Mouse (Mus musculus): ENCODE measurements around the gene Dync1i2. TPM values are rescaled to one million over a fixed set of nuclear protein-coding genes. Genes with fewer than 3 reads are reported as not detected.

Gene Dync1i2
- polyA plus RNA-seq, 1 experiment from 2014 or later, result 64.1 TPM

DNA sequence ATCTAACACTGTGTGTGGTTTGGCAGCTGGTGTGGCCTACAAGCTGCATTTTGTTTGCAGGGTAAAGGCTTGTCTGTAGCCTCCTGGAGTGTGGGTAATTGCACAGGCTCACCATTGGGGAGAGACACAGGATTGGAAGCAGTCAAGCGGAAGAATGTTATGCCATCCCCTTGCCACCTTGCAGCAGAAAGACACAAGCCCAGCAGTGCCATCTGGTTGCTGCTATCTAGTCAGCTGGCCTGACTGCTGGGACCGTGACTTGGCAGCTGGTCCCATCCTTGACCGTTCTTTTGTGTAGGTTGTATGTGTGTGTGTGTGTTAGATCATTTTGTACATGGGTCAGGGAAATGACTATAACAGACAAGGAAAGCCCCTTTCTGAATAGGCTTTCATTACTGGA, 33.9 kb downstream of the Dync1i2 start:
- Histone ChIP-seq H3K27ac (ENCODE audit: low read length) (no peak overlapping the region), H3K9ac (ENCODE audit: low read length) (no peak overlapping the region), H3K36me3 (ENCODE audit: control insufficient read depth, insufficient read depth) (peaks cover 13% of the 10 kb centered on the region; the same call in 1 of the 2 replicates), H3K4me1 (ENCODE audit: control insufficient read depth, insufficient read depth, low read length) (no peaks in the 10 kb centered on the region), H3K9me3 (replicated peaks; ENCODE audit: control insufficient read depth, low read length) (no peaks in the 10 kb centered on the region), H3K4me3 (ENCODE audit: low read length) (no peak overlapping the region), H3K27me3 (ENCODE audit: control insufficient read depth, insufficient read depth, low read length) (no peaks in the 10 kb centered on the region), H3K4me2 (ENCODE audit: low read depth, low read length) (no peak overlapping the region)
- WGBS, result 86% methylated on average over 3 of the region's 3 CpGs
- ATAC-seq (replicated peaks; ENCODE audit: extremely low read depth, insufficient read depth, low FRiP score), result no peak; the same call in 1 of the 2 replicates

DNA sequence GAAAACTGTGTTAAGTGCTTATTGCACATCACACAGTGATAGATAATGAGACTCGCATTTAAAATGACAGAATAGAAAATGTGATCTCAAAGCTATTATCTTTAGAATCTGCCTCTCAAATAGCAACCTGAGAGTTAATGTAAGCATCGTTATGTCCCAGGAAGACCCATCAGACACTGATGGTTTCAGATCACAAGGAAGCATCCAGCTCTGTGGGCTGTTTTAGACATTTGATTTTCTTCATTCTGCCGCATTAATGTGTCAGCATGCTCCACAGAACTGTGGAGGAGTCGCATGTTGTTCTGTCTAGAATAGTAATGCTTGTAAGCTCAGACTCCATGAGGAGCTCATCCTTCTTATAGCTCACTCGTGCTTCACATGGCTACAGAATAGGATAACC, 34.6 kb downstream of the Dync1i2 start:
- Histone ChIP-seq H3K9ac (ENCODE audit: low read length) (no peak overlapping the region), H3K36me3 (ENCODE audit: control insufficient read depth, insufficient read depth) (peaks cover 20% of the 10 kb centered on the region), H3K9me3 (replicated peaks; ENCODE audit: control insufficient read depth, low read length) (no peaks in the 10 kb centered on the region), H3K27me3 (ENCODE audit: control insufficient read depth, insufficient read depth, low read length) (no peaks in the 10 kb centered on the region), H3K4me2 (ENCODE audit: low read depth, low read length) (no peak overlapping the region), H3K4me1 (ENCODE audit: control insufficient read depth, insufficient read depth, low read length) (no peaks in the 10 kb centered on the region), H3K27ac (ENCODE audit: low read length) (no peak overlapping the region), H3K4me3 (ENCODE audit: low read length) (no peak overlapping the region)
- no peak for ATAC-seq (replicated peaks; ENCODE audit: extremely low read depth, insufficient read depth, low FRiP score)
- WGBS, result 83% methylated on average over 5 of the region's 5 CpGs

DNA sequence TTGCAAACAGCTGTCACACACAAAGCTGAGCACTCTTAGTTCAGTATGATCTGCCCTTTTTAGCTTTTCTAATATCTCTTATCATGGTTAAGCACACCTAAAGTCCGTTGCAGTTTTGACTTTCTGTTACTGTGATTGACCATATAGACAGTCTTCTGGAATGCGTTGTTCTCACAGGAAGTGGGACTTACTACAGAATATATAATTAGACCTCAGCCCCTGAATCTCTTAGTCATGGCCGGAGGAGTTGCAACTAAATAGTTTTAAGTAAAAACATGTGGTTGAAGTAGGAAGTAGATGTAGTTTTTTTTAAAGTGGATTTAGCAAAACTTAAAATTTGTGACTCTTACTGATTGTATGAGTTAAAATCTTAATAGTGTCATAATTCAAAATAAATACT, 36.6 kb downstream of the Dync1i2 start:
- Histone ChIP-seq H3K27me3 (ENCODE audit: control insufficient read depth, insufficient read depth, low read length) (no peaks in the 10 kb centered on the region), H3K9me3 (replicated peaks; ENCODE audit: control insufficient read depth, low read length) (no peaks in the 10 kb centered on the region), H3K4me3 (ENCODE audit: low read length) (no peak overlapping the region), H3K9ac (ENCODE audit: low read length) (no peak overlapping the region), H3K27ac (ENCODE audit: low read length) (no peak overlapping the region), H3K4me2 (ENCODE audit: low read depth, low read length) (no peak overlapping the region), H3K36me3 (ENCODE audit: control insufficient read depth, insufficient read depth) (peaks cover 31% of the 10 kb centered on the region), H3K4me1 (ENCODE audit: control insufficient read depth, insufficient read depth, low read length) (no peaks in the 10 kb centered on the region)
- no peak for ATAC-seq (replicated peaks; ENCODE audit: extremely low read depth, insufficient read depth, low FRiP score)
- WGBS, result 57% methylated on average over 3 of the region's 3 CpGs

DNA sequence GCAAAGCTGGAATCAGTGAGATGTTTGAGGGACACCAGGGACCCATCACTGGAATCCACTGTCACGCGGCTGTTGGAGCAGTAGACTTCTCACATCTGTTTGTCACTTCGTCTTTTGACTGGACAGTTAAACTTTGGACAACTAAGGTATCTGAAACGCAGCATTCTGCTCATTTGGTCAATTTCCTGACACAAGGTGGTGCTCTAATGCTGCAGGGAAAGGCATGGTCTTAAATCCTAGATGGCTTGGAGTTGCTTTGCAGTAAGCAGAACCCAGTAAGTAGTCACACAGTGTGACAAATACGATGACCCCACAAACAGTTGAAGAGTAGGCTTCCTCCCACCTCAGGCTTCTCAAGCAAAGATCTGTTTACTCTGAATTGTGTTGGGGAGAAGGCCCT, 39.3 kb downstream of the Dync1i2 start:
- Histone ChIP-seq H3K4me1 (ENCODE audit: control insufficient read depth, insufficient read depth, low read length) (no peaks in the 10 kb centered on the region), H3K27ac (ENCODE audit: low read length) (no peak overlapping the region), H3K27me3 (ENCODE audit: control insufficient read depth, insufficient read depth, low read length) (no peaks in the 10 kb centered on the region), H3K4me2 (ENCODE audit: low read depth, low read length) (no peak overlapping the region), H3K36me3 (ENCODE audit: control insufficient read depth, insufficient read depth) (peaks cover 33% of the 10 kb centered on the region), H3K4me3 (ENCODE audit: low read length) (no peak overlapping the region), H3K9me3 (replicated peaks; ENCODE audit: control insufficient read depth, low read length) (no peaks in the 10 kb centered on the region), H3K9ac (ENCODE audit: low read length) (no peak overlapping the region)
- WGBS, result 80% methylated on average over 5 of the region's 5 CpGs
- ATAC-seq (replicated peaks; ENCODE audit: extremely low read depth, insufficient read depth, low FRiP score), result no peak

DNA sequence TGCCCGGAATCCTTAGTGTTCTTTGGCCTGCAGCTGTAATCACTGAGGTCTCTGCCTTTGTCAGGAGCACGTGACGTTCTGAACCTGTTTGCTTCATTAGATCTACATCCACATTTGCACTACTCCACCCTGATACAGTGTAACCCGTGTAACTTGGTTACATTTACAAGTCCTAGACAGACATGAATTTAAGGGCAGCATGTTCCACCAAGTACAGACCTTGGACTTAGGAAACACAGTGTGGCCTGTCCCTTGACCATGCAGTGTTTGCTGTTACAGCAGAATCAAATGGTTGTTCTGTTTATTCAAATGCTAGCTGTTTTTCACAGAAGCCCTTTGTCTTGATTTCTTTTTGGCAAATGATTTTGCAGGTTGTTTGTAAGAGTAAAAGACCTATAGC, 43.3 kb downstream of the Dync1i2 start:
- H3K9me3 ChIP-seq (replicated peaks; ENCODE audit: control insufficient read depth, low read length), result no peaks in the 10 kb centered on the region
- no peak overlapping the region for H3K4me3 ChIP-seq (ENCODE audit: low read length)
- WGBS, result 55% methylated on average over 4 of the region's 4 CpGs
- no peak overlapping the region for H3K9ac ChIP-seq (ENCODE audit: low read length)
- H3K27ac ChIP-seq (ENCODE audit: low read length), result no peak overlapping the region
- H3K4me2 ChIP-seq (ENCODE audit: low read depth, low read length), result no peak overlapping the region
- no peaks in the 10 kb centered on the region for H3K27me3 ChIP-seq (ENCODE audit: control insufficient read depth, insufficient read depth, low read length)
- no peaks in the 10 kb centered on the region for H3K4me1 ChIP-seq (ENCODE audit: control insufficient read depth, insufficient read depth, low read length)
- no peak for ATAC-seq (replicated peaks; ENCODE audit: extremely low read depth, insufficient read depth, low FRiP score)
- peaks cover 48% of the 10 kb centered on the region for H3K36me3 ChIP-seq (ENCODE audit: control insufficient read depth, insufficient read depth)

- Histone ChIP-seq H3K9me3 (replicated peaks; ENCODE audit: control insufficient read depth, low read length) (no peaks in the 10 kb centered on the region), H3K27ac (ENCODE audit: low read length) (no peak overlapping the region), H3K9ac (ENCODE audit: low read length) (no peak overlapping the region), H3K36me3 (ENCODE audit: control insufficient read depth, insufficient read depth) (peaks cover 49% of the 10 kb centered on the region), H3K27me3 (ENCODE audit: control insufficient read depth, insufficient read depth, low read length) (no peaks in the 10 kb centered on the region), H3K4me3 (ENCODE audit: low read length) (no peak overlapping the region), H3K4me2 (ENCODE audit: low read depth, low read length) (no peak overlapping the region), H3K4me1 (ENCODE audit: control insufficient read depth, insufficient read depth, low read length) (no peaks in the 10 kb centered on the region)
- no peak for ATAC-seq (replicated peaks; ENCODE audit: extremely low read depth, insufficient read depth, low FRiP score)
- 88% methylated on average over 7 of the region's 7 CpGs for WGBS
Observed at GRCm38 (mm10) chr2:71256581-71256980, 45.1 kb downstream of the Dync1i2 start.

- peaks cover 33% of the 10 kb centered on the region for H3K36me3 ChIP-seq (ENCODE audit: control insufficient read depth, insufficient read depth)
- no peak overlapping the region for H3K4me3 ChIP-seq (ENCODE audit: low read length)
- no peaks in the 10 kb centered on the region for H3K27me3 ChIP-seq (ENCODE audit: control insufficient read depth, insufficient read depth, low read length)
- H3K9ac ChIP-seq (ENCODE audit: low read length), result no peak overlapping the region
- no peaks in the 10 kb centered on the region for H3K9me3 ChIP-seq (replicated peaks; ENCODE audit: control insufficient read depth, low read length)
- no peak; the same call in 1 of the 2 replicates for ATAC-seq (replicated peaks; ENCODE audit: extremely low read depth, insufficient read depth, low FRiP score)
- no peak overlapping the region; the same call in 1 of the 2 replicates for H3K27ac ChIP-seq (ENCODE audit: low read length)
- WGBS, result 83% methylated on average over 20 of the region's 20 CpGs
- no peak overlapping the region for H3K4me2 ChIP-seq (ENCODE audit: low read depth, low read length)
- no peaks in the 10 kb centered on the region for H3K4me1 ChIP-seq (ENCODE audit: control insufficient read depth, insufficient read depth, low read length)
Observed at GRCm38 (mm10) chr2:71264585-71264984, 53.1 kb downstream of the Dync1i2 start.

GRCm38 (mm10) chr2:71268691-71269090, 57.2 kb downstream of the Dync1i2 start:
- H3K9me3 ChIP-seq (replicated peaks; ENCODE audit: control insufficient read depth, low read length), result no peaks in the 10 kb centered on the region
- H3K36me3 ChIP-seq (ENCODE audit: control insufficient read depth, insufficient read depth), result peaks cover 14% of the 10 kb centered on the region
- no peaks in the 10 kb centered on the region for H3K4me1 ChIP-seq (ENCODE audit: control insufficient read depth, insufficient read depth, low read length)
- H3K4me3 ChIP-seq (ENCODE audit: low read length), result no peak overlapping the region
- H3K27ac ChIP-seq (ENCODE audit: low read length), result no peak overlapping the region
- no peak overlapping the region for H3K4me2 ChIP-seq (ENCODE audit: low read depth, low read length)
- WGBS, result 93% methylated on average over 8 of the region's 8 CpGs
- H3K9ac ChIP-seq (ENCODE audit: low read length), result no peak overlapping the region
- no peak for ATAC-seq (replicated peaks; ENCODE audit: extremely low read depth, insufficient read depth, low FRiP score)
- no peaks in the 10 kb centered on the region for H3K27me3 ChIP-seq (ENCODE audit: control insufficient read depth, insufficient read depth, low read length)

DNA sequence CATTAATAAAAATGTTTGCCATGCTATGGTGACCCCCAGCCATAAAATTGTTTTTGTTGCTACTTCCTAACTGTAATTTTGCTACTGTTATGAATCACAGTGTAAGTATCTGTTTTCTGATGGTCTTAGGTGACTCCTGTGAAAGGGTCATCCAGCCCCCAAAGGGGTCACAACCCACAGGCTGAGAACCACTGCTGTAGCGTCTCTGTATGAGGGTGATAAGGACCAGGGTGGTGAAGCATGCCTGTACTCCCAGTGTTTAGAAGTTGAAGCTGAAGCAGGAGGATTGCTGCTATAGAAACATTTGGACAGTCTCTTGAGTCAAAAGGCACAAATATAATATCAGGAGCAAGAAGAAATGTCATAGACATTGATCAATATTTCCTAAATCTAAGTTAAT, 57.8 kb downstream of the Dync1i2 start:
- H3K9me3 ChIP-seq (replicated peaks; ENCODE audit: control insufficient read depth, low read length), result no peaks in the 10 kb centered on the region
- WGBS, result 37% methylated on average over 1 of the region's 1 CpGs
- no peak for ATAC-seq (replicated peaks; ENCODE audit: extremely low read depth, insufficient read depth, low FRiP score)
- H3K4me3 ChIP-seq (ENCODE audit: low read length), result no peak overlapping the region
- H3K9ac ChIP-seq (ENCODE audit: low read length), result no peak overlapping the region
- H3K27ac ChIP-seq (ENCODE audit: low read length), result no peak overlapping the region
- peaks cover 4% of the 10 kb centered on the region; the same call in 1 of the 2 replicates for H3K4me1 ChIP-seq (ENCODE audit: control insufficient read depth, insufficient read depth, low read length)
- no peaks in the 10 kb centered on the region for H3K27me3 ChIP-seq (ENCODE audit: control insufficient read depth, insufficient read depth, low read length)
- peaks cover 14% of the 10 kb centered on the region for H3K36me3 ChIP-seq (ENCODE audit: control insufficient read depth, insufficient read depth)
- H3K4me2 ChIP-seq (ENCODE audit: low read depth, low read length), result no peak overlapping the region

DNA sequence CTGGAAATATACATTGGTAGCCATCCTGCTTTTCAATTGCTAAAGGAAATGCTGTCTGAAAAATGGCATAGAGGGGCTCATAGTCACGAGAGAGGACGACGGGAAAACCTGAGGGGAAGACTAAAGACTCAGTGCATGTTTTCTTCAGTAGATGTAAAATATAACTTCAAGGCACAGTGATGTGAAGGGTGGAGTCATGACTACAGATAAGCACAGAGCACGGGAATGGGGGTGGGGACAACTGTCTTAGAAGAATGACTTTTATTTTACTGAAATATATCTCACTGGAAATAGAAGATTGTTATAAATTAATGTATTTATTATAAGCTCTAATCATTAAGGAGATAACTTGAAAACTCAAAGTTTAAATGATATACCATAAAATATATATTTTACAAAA, 58.6 kb downstream of the Dync1i2 start:
- H3K27me3 ChIP-seq (ENCODE audit: control insufficient read depth, insufficient read depth, low read length), result no peaks in the 10 kb centered on the region
- no peak overlapping the region for H3K4me3 ChIP-seq (ENCODE audit: low read length)
- WGBS, result 49% methylated on average over 4 of the region's 4 CpGs
- no peak for ATAC-seq (replicated peaks; ENCODE audit: extremely low read depth, insufficient read depth, low FRiP score)
- no peaks in the 10 kb centered on the region for H3K9me3 ChIP-seq (replicated peaks; ENCODE audit: control insufficient read depth, low read length)
- H3K4me1 ChIP-seq (ENCODE audit: control insufficient read depth, insufficient read depth, low read length), result peaks cover 4% of the 10 kb centered on the region; the same call in 1 of the 2 replicates
- H3K27ac ChIP-seq (ENCODE audit: low read length), result no peak overlapping the region
- H3K9ac ChIP-seq (ENCODE audit: low read length), result no peak overlapping the region
- H3K4me2 ChIP-seq (ENCODE audit: low read depth, low read length), result no peak overlapping the region
- H3K36me3 ChIP-seq (ENCODE audit: control insufficient read depth, insufficient read depth), result peaks cover 12% of the 10 kb centered on the region
